Mouse (Mus musculus): ENCODE data around the gene Hrg.
"Not testable (repeated sequence)": the region's sequence is repeated elsewhere in the genome, so short reads cannot be mapped to it uniquely, and the experiment has no call there.

Hrg gene

GRCm38 (mm10) chr16:22950840-22951395 lies at the start of gene Hrg:
TSS of gene Hrg (plus strand) at chr16:22951072.
- DNase-seq (ENCODE audit: low spot score in 2 of 2): no peak

DNA sequence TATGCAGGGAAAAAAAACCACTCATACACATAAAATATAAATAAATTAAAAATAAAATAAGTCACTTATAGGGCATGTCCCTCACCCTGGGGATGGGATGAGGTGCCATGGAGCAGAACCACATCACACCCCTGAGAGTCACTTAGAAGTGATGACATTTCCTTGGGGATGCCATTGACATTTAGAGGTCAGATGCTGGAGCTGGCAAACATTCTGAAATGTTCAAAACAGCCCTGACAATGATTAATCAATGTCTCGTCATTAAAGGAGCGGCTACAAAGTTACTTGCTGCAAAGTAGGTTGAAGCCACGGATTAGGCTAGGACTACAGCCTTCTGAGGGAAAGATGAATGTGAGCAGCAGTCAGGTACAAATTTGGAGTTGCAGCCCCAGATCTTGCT lies 49.5 kb upstream of the Hrg start:
- no peak for DNase-seq (ENCODE audit: low spot score in 2 of 2)

GRCm38 (mm10) chr16:22909290-22909689 lies 41.6 kb upstream of the Hrg start:
- no peak for DNase-seq (ENCODE audit: low spot score in 2 of 2)

GRCm38 (mm10) chr16:22911986-22912385 lies 38.9 kb upstream of the Hrg start:
- DNase-seq (ENCODE audit: low spot score in 2 of 2): no peak

- DNase-seq (ENCODE audit: low spot score in 2 of 2): no peak
Measured at GRCm38 (mm10) chr16:22912886-22913285, 38.0 kb upstream of the Hrg start.

GRCm38 (mm10) chr16:22914276-22914675 lies 36.6 kb upstream of the Hrg start:
- DNase-seq (ENCODE audit: low spot score in 2 of 2): no peak

GRCm38 (mm10) chr16:22918034-22918433 lies 32.8 kb upstream of the Hrg start, which contains the start of gene Fetub:
TSS of gene Fetub (plus strand) at chr16:22918334.
- no peak for DNase-seq (ENCODE audit: low spot score in 2 of 2)

GRCm38 (mm10) chr16:22918664-22919312 lies 32.1 kb upstream of the Hrg start:
- peak in 1 of 2 experiments; percentile 6 for DNase-seq (ENCODE audit: low spot score in 2 of 2)

- DNase-seq (ENCODE audit: low spot score in 2 of 2): peak; percentile 41 to 50
Measured at GRCm38 (mm10) chr16:22919971-22920854, 30.7 kb upstream of the Hrg start.

DNA sequence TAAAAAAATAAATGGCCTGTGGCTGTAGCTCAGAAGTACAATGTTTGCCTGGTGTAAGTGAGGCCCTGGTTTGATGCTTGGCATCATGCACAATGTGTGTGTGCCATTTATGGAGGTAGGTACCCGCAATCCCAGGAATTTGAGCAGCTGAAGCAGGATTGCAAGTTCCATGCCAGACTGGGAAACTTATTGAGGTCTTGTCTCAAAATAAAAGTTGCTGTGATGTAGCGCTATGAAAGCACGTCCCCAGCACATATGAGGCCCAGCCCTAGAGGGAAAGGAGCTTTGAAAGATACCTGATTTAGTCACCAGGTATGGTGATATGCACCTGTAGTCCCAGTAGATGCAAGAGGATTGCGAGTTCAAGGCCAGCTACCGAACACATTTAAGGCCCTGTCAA lies 29.1 kb upstream of the Hrg start:
- DNase-seq (ENCODE audit: low spot score in 2 of 2): no peak

GRCm38 (mm10) chr16:22922433-22922832 lies 28.4 kb upstream of the Hrg start:
- no peak for DNase-seq (ENCODE audit: low spot score in 2 of 2)

DNA sequence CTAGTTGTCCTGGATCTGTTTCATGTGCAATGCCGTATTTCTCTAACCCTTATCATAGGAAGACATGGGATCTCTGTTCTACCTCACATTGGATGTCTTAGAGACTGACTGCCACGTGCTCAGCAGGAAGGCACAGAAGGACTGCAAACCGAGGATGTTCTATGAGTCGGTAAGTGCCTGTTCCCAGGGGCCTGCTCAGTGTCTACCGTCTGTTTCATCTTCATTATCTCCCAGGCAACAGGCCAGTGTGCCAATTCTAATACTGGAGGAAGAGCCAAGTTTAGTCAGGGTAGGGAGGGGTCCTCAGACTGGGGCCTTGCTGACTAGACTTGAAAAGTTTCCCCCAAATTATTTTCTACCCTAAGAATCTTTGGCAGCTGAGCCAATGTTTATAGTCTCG lies 21.3 kb upstream of the Hrg start:
- no peak for DNase-seq (ENCODE audit: low spot score in 2 of 2)

GRCm38 (mm10) chr16:22931431-22932200 lies 19.3 kb upstream of the Hrg start:
- DNase-seq (ENCODE audit: low spot score in 2 of 2): no peak

- no peak for DNase-seq (ENCODE audit: low spot score in 2 of 2)
Measured at GRCm38 (mm10) chr16:22937631-22938030, 13.2 kb upstream of the Hrg start.

GRCm38 (mm10) chr16:22938541-22938940 lies 12.3 kb upstream of the Hrg start:
- DNase-seq (ENCODE audit: low spot score in 2 of 2): no peak

DNA sequence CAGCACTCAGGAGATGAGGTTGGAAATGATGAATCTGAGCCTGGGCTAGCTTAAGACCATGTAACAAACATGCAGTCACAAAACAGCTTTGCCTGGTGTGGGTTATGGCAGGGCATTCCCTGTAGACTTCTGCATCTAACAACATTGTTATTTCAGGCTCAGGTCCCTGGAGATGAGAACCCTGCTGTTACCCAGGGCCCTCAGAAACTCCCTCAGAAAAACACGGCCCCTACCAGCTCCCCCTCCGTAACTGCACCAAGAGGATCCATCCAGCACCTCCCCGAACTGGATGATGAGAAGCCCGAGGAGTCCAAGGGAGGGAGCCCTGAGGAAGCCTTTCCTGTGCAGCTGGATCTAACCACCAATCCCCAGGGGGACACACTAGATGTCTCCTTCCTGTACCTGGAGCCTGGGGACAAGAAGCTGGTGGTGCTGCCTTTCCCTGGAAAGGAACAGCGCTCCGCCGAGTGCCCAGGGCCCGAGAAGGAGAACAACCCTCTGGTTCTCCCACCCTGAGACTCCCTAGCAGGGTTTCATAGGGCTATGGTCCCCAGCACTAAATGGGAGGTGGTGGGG lies 11.7 kb upstream of the Hrg start:
- no peak for DNase-seq (ENCODE audit: low spot score in 2 of 2)

- not testable (repeated sequence) for DNase-seq (ENCODE audit: low spot score in 2 of 2)
Measured at GRCm38 (mm10) chr16:22941825-22942476, 8.9 kb upstream of the Hrg start.

DNA sequence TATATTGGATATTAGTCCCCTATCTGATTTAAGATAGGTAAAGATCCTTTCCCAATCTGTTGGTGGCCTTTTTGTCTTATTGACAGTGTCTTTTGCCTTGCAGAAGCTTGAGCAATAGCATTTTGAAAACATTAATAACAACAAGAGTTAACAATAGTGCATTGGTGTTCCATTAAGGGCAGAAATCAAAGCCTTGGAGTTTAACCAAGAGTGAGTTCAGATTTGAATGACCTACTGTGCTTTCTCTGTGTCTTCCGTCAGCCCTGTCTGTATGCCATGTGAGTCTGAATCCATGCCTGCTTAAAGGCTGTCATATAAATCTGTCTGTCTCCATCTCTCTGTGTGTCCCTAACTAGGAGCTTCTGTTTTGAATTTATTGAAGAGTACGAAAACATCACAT lies 3.5 kb upstream of the Hrg start:
- DNase-seq (ENCODE audit: low spot score in 2 of 2): no peak

- no peak for DNase-seq (ENCODE audit: low spot score in 2 of 2)
Measured at GRCm38 (mm10) chr16:22953069-22953468, 2.2 kb downstream of the Hrg start.

DNA sequence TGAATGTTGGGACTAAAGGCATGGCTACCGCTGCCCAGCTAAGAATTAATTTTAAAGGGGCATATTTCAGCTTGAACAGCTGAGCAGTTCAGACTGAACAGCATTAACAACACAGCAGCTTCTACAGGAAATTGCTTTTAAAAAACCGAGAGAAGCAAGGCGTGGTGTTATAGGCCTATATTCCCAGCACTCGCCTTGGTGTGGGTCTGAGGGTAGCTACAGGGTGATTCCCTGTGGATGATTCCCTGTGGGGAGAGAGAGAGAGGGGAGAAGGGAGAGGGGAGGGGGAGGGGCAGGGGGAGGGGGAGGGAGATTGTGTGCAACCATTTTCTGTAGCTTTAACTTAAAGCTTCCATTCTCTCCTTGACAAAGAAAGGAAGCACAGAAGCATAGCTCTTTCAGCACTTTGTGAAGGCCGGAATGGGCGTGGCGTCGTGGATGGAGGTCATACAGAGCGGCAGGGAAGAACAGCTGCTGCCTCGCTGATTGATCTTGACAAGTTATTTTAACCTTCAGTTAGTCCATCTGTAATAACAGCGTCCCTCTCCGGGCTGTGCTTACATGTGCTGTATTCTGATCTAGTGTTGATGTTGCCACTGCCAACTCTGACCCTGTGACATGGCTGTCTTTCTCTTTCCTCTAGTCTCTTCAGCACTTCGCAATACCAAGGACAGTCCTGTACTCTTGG lies 4.7 kb downstream of the Hrg start:
- DNase-seq (ENCODE audit: low spot score in 2 of 2): no peak

- DNase-seq (ENCODE audit: low spot score in 2 of 2): no peak
Measured at GRCm38 (mm10) chr16:22956085-22956439, 5.2 kb downstream of the Hrg start.
